Mouse (Mus musculus) heart, embryonic 12.5 days (tissue): ENCODE data around the gene Tac2. TPM values are rescaled to one million over a fixed set of nuclear protein-coding genes. Genes with fewer than 3 reads are reported as not detected.

ENCODE experiments used
- ATAC-seq: fragments of 200-750 bp; cut with Nextera tagmentation; 2 replicates; pipeline ENCODE4 v1.8.0; 2017; ENCODE audit warnings: moderate TSS enrichment, moderate library complexity; ENCODE audit not compliant: insufficient number of reproducible peaks, low FRiP score
- H3K27ac ChIP-seq: fragments of 300-500 bp; sonication (generic); 2 replicates; pipeline ENCODE4 v1.5.1; 2016; ENCODE audit warnings: mild to moderate bottlenecking, moderate library complexity; ENCODE audit not compliant: poor library complexity, severe bottlenecking
- H3K27me3 ChIP-seq: fragments of 300-500 bp; sonication (generic); replicated peaks from 2 replicates; pipeline ENCODE4 v1.6.1; 2016; ENCODE audit warnings: mild to moderate bottlenecking, moderate library complexity
- H3K36me3 ChIP-seq: fragments of 300-500 bp; sonication (generic); 2 replicates; pipeline ENCODE4 v1.6.1; 2016; ENCODE audit warnings: mild to moderate bottlenecking, moderate library complexity
- H3K4me1 ChIP-seq: fragments of 300-500 bp; sonication (generic); replicated peaks from 2 replicates; pipeline ENCODE4 v1.6.1; 2016; ENCODE audit warnings: mild to moderate bottlenecking
- H3K4me2 ChIP-seq: fragments of 300-500 bp; sonication (generic); 2 replicates; pipeline ENCODE4 v1.6.1; 2016; ENCODE audit warnings: mild to moderate bottlenecking, moderate library complexity
- H3K4me3 ChIP-seq: fragments of 300-500 bp; sonication (generic); 2 replicates; pipeline ENCODE4 v1.5.1; 2016; ENCODE audit warnings: mild to moderate bottlenecking
- H3K9ac ChIP-seq: fragments of 300-500 bp; sonication (generic); 2 replicates; pipeline ENCODE4 v1.6.1; 2016; ENCODE audit warnings: mild to moderate bottlenecking, moderate library complexity
- H3K9me3 ChIP-seq: fragments of 300-500 bp; sonication (generic); replicated peaks from 2 replicates; pipeline ENCODE4 v1.6.1; 2016; ENCODE audit warnings: mild to moderate bottlenecking, moderate library complexity
- WGBS: fragments of 180-500 bp; shearing (Covaris S2); methylation state at CpG from one replicate; pipeline ENCODE4 v1.1.7; 2016; 5-methylcytosine and 5-hydroxymethylcytosine counted together
- polyA plus RNA-seq: library from polyadenylated mRNA; unstranded; fragments of >200 nt; fragmentation: Nextera tagmentation; extraction: Ambion mirVana; gene quantifications from 2 replicates; pipeline ENCODE4 v1.2.1, GENCODE M21; 2016

Gene Tac2
- polyA plus RNA-seq, 1 experiment from 2014 or later: 16.9 TPM

DNA sequence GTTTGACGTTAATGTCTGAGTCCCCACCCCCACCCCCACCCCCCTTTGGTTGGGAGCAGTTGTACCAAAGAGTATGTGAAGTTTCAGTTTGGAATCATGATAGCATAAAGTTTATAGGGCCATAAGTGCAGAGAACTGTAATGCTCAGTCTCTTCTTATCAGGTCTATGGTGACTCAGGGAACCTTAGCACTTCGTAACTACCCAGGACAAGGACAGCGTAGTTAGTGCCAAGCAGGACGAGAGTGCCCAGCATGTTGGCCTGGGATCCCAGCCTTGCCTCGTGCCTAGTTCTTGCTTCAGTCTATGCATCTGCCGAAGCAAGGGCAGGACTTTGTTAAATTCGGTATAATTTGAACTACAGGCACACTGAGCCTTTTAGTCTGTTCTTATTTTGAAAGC lies 28.5 kb upstream of the Tac2 start:
- Histone ChIP-seq H3K9me3 (no peaks in the 10 kb centered on the region), H3K27me3 (no peaks in the 10 kb centered on the region), H3K36me3 (peaks cover 54% of the 10 kb centered on the region), H3K27ac (no peak overlapping the region), H3K4me2 (no peak overlapping the region), H3K4me1 (no peaks in the 10 kb centered on the region), H3K4me3 (no peak overlapping the region), H3K9ac (no peak overlapping the region)
- no peak for ATAC-seq
- 89% methylated on average over 7 of the region's 7 CpGs for WGBS

DNA sequence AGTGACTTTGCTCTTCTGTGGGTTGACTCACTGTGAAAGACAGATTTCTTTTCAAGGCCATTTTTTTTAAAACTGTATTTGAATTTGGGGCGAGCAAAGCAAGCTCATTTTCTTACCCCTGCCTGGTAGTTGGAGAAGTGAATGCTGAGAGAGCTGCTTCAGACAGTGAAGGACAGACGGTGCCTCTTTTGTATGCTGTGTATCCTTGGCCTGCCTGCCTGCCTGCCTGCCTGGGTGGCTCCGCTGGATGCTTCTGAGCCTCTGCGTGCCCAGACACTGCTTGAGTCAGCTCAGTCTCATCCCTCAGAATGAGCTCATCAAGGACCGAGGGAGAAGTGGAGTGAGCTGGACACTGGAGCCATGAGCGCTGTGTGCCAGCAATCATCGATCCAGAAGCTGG lies 25.3 kb upstream of the Tac2 start:
- no peaks in the 10 kb centered on the region for H3K27me3 ChIP-seq
- H3K4me2 ChIP-seq: no peak overlapping the region
- H3K9me3 ChIP-seq: no peaks in the 10 kb centered on the region
- no peak overlapping the region for H3K9ac ChIP-seq
- H3K4me1 ChIP-seq: no peaks in the 10 kb centered on the region
- WGBS: 92% methylated on average over 7 of the region's 7 CpGs
- no peak for ATAC-seq
- no peak overlapping the region for H3K27ac ChIP-seq
- H3K36me3 ChIP-seq: peaks cover 38% of the 10 kb centered on the region
- no peak overlapping the region for H3K4me3 ChIP-seq

- no peak for ATAC-seq
- peaks cover 9% of the 10 kb centered on the region for H3K36me3 ChIP-seq
Measured at GRCm38 (mm10) chr10:127703299-127703698, 21.0 kb upstream of the Tac2 start.

DNA sequence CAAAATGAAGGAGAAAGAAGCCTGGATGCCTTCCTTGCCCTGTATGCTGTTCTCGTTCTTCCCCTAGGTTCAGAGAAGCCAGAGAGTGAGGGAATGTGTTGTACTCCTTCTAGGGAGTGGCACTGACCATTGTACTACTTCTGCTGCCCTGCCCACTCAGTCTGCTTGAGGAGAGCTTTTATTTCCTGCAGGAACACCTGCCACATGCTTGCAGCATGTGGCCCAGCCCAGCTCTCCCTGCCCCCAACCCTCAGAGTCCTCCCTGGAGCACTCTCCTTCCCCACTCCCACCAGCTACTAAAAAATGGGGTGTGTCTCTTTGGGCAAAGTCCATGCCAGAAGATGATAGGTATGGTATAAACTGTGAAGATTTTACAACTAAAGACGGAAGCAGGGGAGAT lies 20.0 kb upstream of the Tac2 start:
- no peak overlapping the region for H3K27ac ChIP-seq
- H3K4me3 ChIP-seq: no peak overlapping the region
- no peak for ATAC-seq
- WGBS: 59% methylated on average over 2 of the region's 2 CpGs
- H3K9ac ChIP-seq: no peak overlapping the region
- H3K27me3 ChIP-seq: no peaks in the 10 kb centered on the region; the same call in 1 of the 2 replicates
- H3K9me3 ChIP-seq: no peaks in the 10 kb centered on the region
- no peak overlapping the region for H3K4me2 ChIP-seq
- H3K4me1 ChIP-seq: peaks cover 14% of the 10 kb centered on the region
- peaks cover under 1% of the 10 kb centered on the region; the same call in 1 of the 2 replicates for H3K36me3 ChIP-seq

More at GRCm38 (mm10) chr10:127703299-127703698, 21.0 kb upstream of the Tac2 start:
- 35% methylated on average over 4 of the region's 4 CpGs for WGBS
- Histone ChIP-seq H3K4me1 (peaks cover 14% of the 10 kb centered on the region), H3K27ac (no peak overlapping the region), H3K4me3 (no peak overlapping the region), H3K4me2 (no peak overlapping the region), H3K9ac (no peak overlapping the region), H3K9me3 (no peaks in the 10 kb centered on the region), H3K27me3 (no peaks in the 10 kb centered on the region; the same call in 1 of the 2 replicates)

GRCm38 (mm10) chr10:127704766-127705220 lies 19.5 kb upstream of the Tac2 start, which contains the start of gene Myo1a:
Gene Myo1a, plus strand, starts transcription at chr10:127705170.
- 68% methylated on average over 2 of the region's 2 CpGs for WGBS
- H3K9ac ChIP-seq: no peak within 1 kb of the TSS
- H3K27me3 ChIP-seq: no peaks in the 10 kb centered on the region; the same call in 1 of the 2 replicates
- H3K4me2 ChIP-seq: no peak within 1 kb of the TSS
- ATAC-seq: no peak
- H3K4me1 ChIP-seq: peaks cover 14% of the 10 kb centered on the region
- H3K9me3 ChIP-seq: no peaks in the 10 kb centered on the region
- H3K36me3 ChIP-seq: no peaks in the 10 kb centered on the region
- H3K4me3 ChIP-seq: no peak within 1 kb of the TSS
- no peak within 1 kb of the TSS for H3K27ac ChIP-seq

GRCm38 (mm10) chr10:127705783-127706182 lies 18.5 kb upstream of the Tac2 start:
- H3K27me3 ChIP-seq: no peaks in the 10 kb centered on the region; the same call in 1 of the 2 replicates
- no peak overlapping the region for H3K4me2 ChIP-seq
- H3K36me3 ChIP-seq: no peaks in the 10 kb centered on the region
- 78% methylated on average over 4 of the region's 4 CpGs for WGBS
- no peak overlapping the region for H3K9ac ChIP-seq
- H3K27ac ChIP-seq: no peak overlapping the region
- no peaks in the 10 kb centered on the region for H3K9me3 ChIP-seq
- peaks cover 14% of the 10 kb centered on the region for H3K4me1 ChIP-seq
- no peak for ATAC-seq
- no peak overlapping the region for H3K4me3 ChIP-seq

GRCm38 (mm10) chr10:127707721-127708120 lies 16.6 kb upstream of the Tac2 start:
- 46% methylated on average over 7 of the region's 7 CpGs for WGBS
- H3K4me1 ChIP-seq: peaks cover 14% of the 10 kb centered on the region

DNA sequence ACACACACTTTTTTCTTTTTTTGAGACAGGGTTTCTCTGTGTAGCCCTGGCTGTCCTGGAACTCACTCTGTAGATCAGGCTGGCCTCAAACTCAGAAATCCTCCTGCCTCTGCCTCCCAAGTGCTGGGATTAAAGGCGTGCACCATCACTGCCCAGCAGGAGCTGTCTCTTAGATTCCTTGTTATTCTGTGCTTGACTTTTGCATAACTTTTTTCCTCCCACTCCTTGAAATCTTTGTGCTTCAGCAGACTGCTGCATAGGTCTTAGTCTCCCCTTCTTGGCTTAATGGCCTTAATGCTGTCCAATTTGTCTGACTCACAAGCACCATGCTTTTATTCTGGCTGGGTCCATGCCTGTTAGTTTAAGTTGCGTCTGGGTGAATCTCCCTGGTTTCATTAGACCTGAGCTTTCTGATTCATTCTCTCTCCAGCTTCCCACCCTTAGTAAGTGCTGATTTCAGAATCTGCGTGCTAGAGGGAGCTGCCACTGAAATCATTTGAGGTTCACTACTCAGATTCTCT lies 15.4 kb upstream of the Tac2 start:
- Histone ChIP-seq H3K9ac (no peak overlapping the region), H3K4me1 (peaks cover 14% of the 10 kb centered on the region), H3K4me3 (no peak overlapping the region), H3K4me2 (no peak overlapping the region), H3K9me3 (no peaks in the 10 kb centered on the region), H3K36me3 (no peaks in the 10 kb centered on the region), H3K27ac (no peak overlapping the region), H3K27me3 (peaks cover 7% of the 10 kb centered on the region)
- WGBS: 80% methylated on average over 3 of the region's 3 CpGs
- no peak for ATAC-seq

More at GRCm38 (mm10) chr10:127707721-127708120, 16.6 kb upstream of the Tac2 start:
- no peak overlapping the region for H3K4me2 ChIP-seq
- H3K9ac ChIP-seq: no peak overlapping the region
- H3K27me3 ChIP-seq: peaks cover 7% of the 10 kb centered on the region
- no peak overlapping the region for H3K4me3 ChIP-seq
- no peak for ATAC-seq
- H3K27ac ChIP-seq: no peak overlapping the region
- H3K36me3 ChIP-seq: no peaks in the 10 kb centered on the region
- no peaks in the 10 kb centered on the region for H3K9me3 ChIP-seq

DNA sequence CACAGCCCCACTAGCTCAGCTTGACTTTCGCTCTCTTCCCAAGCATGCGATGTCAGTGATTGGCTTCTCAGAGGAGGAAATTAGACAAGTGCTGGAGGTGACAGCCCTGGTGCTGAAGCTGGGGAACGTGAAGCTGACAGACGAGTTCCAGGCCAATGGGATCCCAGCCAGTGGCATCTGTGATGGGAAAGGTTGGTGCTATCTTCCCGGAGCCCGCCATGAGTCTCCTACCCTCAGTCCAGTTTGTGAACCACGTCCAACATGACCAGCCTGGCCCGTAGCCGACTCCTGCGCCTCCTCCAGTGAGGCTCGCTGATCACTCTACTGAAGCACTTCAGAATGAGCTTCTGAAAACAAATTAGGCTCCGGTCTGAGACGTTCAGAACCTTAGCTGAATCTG lies 13.9 kb upstream of the Tac2 start:
- Histone ChIP-seq H3K9me3 (no peaks in the 10 kb centered on the region), H3K9ac (no peak overlapping the region), H3K4me3 (no peak overlapping the region), H3K27me3 (peaks cover 10% of the 10 kb centered on the region; the same call in 1 of the 2 replicates), H3K4me1 (peaks cover 14% of the 10 kb centered on the region), H3K27ac (no peak overlapping the region), H3K36me3 (no peaks in the 10 kb centered on the region), H3K4me2 (no peak overlapping the region)
- no peak for ATAC-seq
- 54% methylated on average over 13 of the region's 13 CpGs for WGBS

DNA sequence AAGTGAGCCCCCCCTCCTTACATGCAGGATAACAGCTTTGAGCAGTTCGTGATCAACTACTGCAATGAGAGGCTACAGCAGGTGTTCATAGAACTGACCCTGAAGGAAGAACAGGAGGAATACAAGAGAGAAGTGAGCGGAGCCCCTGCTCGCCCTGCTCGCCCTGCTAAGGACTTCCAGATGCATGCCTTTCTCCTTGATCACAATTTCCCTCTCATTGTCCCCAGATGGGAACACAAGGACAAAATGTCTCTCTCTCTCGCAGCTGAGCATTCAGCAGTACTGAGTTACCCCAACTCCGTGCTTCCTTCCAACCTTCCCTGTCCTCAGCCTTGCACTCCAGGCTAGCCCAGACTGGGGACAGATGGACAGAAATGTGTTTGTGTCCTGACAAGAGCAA lies 11.5 kb upstream of the Tac2 start:
- no peak for ATAC-seq

DNA sequence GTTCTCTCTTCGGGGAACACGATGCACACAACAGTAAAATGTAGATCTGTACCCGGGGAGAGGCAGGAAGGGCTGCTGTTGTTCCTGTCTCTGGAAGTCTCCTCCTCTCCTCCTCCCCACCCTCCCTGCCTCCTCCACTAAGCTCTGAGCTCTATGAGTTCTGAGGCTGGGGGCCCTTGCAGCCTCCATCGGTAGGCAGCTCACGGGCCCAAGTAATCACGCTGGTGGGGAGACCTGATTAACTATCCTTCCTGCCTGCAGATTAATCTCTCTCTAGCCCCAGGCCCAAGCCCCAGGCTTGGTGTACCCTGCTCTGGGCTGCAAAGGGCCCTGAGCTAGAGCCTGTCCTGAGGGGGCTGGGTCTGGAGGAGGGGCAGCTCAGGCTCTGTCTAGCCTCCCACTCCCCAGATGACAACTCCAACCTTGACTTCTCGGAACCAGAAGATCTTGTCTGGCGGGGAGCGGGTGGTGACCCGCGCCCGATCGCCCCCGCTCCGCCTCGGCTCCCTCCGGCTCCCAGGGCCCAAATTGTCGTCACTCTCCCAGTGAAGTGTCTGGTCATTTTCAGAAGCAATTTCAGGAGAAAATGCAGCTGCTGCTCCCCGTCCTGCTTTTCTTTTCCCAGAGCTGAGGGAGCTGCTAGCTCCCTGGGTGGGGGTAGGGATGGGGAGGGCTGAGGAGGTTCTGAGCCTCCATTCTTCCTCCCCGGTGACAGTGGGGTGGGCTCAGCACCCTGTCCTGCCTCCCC lies 2.4 kb upstream of the Tac2 start:
- WGBS: 4% methylated on average over 20 of the region's 20 CpGs
- H3K9me3 ChIP-seq: no peaks in the 10 kb centered on the region
- peaks cover 19% of the 10 kb centered on the region for H3K4me1 ChIP-seq
- H3K27ac ChIP-seq: no peak overlapping the region
- H3K4me3 ChIP-seq: peak overlapping the region; percentile 19
- peak overlapping the region; percentile 23 for H3K9ac ChIP-seq
- no peaks in the 10 kb centered on the region for H3K36me3 ChIP-seq
- peak overlapping the region; percentile 49 for H3K4me2 ChIP-seq
- ATAC-seq: no peak; the same call in 1 of the 2 replicates
- peaks cover 55% of the 10 kb centered on the region for H3K27me3 ChIP-seq

More for the DNA sequence above, 11.5 kb upstream of the Tac2 start:
- Histone ChIP-seq H3K9ac (no peak overlapping the region), H3K36me3 (no peaks in the 10 kb centered on the region), H3K9me3 (no peaks in the 10 kb centered on the region), H3K4me1 (peaks cover 2% of the 10 kb centered on the region), H3K4me3 (no peak overlapping the region), H3K4me2 (no peak overlapping the region), H3K27ac (no peak overlapping the region), H3K27me3 (peaks cover 18% of the 10 kb centered on the region; the same call in 1 of the 2 replicates)
- WGBS: 71% methylated on average over 6 of the region's 6 CpGs
